Mouse (Mus musculus) hindbrain, embryonic 13.5 days (tissue): Measurements from ENCODE around the gene Cdk5rap3. TPM values are rescaled to one million over a fixed set of nuclear protein-coding genes. Genes with fewer than 3 reads are reported as not detected.
A peak's percentile ranks its signal among the peaks of the same experiment; 100 is the strongest.

ENCODE experiments used
- ATAC-seq: fragments of 200-750 bp; cut with Nextera tagmentation; 2 replicates; pipeline ENCODE4 v1.8.0; 2017; ENCODE audit warnings: moderate TSS enrichment; ENCODE audit not compliant: low FRiP score
- H3K27ac ChIP-seq: fragments of 300-500 bp; sonication (generic); 2 replicates; pipeline ENCODE4 v1.5.1; 2015; ENCODE audit warnings: inconsistent platforms, mild to moderate bottlenecking, moderate library complexity
- H3K27me3 ChIP-seq: fragments of 300-500 bp; sonication (generic); 2 replicates; pipeline ENCODE4 v1.6.1; 2015; ENCODE audit warnings: mild to moderate bottlenecking, inconsistent platforms
- H3K36me3 ChIP-seq: fragments of 300-500 bp; sonication (generic); 2 replicates; pipeline ENCODE4 v1.6.1; 2015; ENCODE audit warnings: mild to moderate bottlenecking, inconsistent platforms
- H3K4me1 ChIP-seq: fragments of 300-500 bp; sonication (generic); replicated peaks from 2 replicates; pipeline ENCODE4 v1.6.1; 2015; ENCODE audit warnings: inconsistent platforms
- H3K4me2 ChIP-seq: fragments of 300-500 bp; sonication (generic); 2 replicates; pipeline ENCODE4 v1.6.1; 2015; ENCODE audit warnings: inconsistent platforms, mild to moderate bottlenecking, moderate library complexity
- H3K4me3 ChIP-seq: fragments of 300-500 bp; sonication (generic); 2 replicates; pipeline ENCODE4 v1.5.1; 2015; ENCODE audit warnings: mild to moderate bottlenecking, inconsistent platforms
- H3K9ac ChIP-seq: fragments of 300-500 bp; sonication (generic); 2 replicates; pipeline ENCODE4 v1.6.1; 2015; ENCODE audit warnings: mild to moderate bottlenecking, inconsistent platforms
- H3K9me3 ChIP-seq: fragments of 300-500 bp; sonication (generic); 2 replicates; pipeline ENCODE4 v1.6.1; 2016; ENCODE audit warnings: inconsistent platforms
- WGBS: fragments of 180-500 bp; shearing (Covaris S2); methylation state at CpG from one replicate; pipeline ENCODE4 v1.1.7; 2015; 5-methylcytosine and 5-hydroxymethylcytosine counted together
- polyA plus RNA-seq: library from polyadenylated mRNA; unstranded; fragments of >200 nt; fragmentation: Nextera tagmentation; extraction: Ambion mirVana; gene quantifications from 2 replicates; pipeline ENCODE4 v1.2.1, GENCODE M21; 2015

Cdk5rap3 gene
- polyA plus RNA-seq, 1 experiment from 2014 or later: 92.9 TPM

DNA sequence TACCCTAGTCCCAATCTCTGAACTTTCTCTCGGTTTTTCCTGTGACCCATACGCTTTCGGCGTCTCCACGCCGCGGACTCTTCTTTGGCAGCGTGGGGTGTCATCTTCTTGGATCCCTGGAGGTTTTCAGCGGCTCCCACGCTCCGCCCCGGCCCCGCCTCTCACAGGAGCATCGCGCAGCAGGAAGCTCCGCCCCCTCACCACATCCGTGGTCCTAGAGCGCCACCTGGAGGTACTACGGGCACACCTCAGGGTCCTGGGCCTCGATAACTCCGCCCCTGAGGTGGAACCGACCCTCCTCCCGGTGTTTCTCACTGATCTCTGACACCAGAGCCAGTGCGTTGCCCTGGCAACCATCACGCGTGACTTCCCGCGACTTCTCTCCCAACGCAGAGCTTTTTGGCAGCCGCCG lies 54.4 kb downstream of the Cdk5rap3 start:
- peaks cover 36% of the 10 kb centered on the region for H3K4me1 ChIP-seq

DNA sequence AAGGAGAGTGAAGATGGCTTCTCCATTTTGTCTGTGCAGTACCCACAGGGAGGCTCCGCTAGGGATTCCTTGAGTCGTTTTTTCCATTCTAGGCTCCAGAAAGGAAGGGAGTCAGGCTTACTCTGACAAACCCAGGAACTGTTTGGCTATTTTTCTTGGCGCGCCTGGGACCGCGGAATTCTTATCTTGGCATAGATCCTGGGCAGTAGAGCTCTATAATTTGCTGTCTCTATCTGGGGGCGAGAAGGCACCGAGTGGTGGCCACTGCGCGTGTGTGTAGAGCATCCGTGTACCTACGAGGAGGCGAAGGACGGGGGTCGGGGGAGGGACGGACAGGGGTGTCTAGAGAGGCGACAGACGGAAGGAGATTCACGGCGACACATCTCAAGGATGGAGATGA lies 54.9 kb downstream of the Cdk5rap3 start:
- H3K4me1 ChIP-seq: peaks cover 36% of the 10 kb centered on the region
- H3K27me3 ChIP-seq: no peaks in the 10 kb centered on the region
- H3K4me2 ChIP-seq: peak overlapping the region; percentile 83
- H3K9ac ChIP-seq: peak overlapping the region; percentile 71
- WGBS: 1% methylated on average over 20 of the region's 20 CpGs
- H3K36me3 ChIP-seq: no peaks in the 10 kb centered on the region
- no peaks in the 10 kb centered on the region for H3K9me3 ChIP-seq
- H3K4me3 ChIP-seq: peak overlapping the region; percentile 47
- peak; percentile 55 for ATAC-seq
- no peak overlapping the region for H3K27ac ChIP-seq

More for the DNA sequence above, 54.4 kb downstream of the Cdk5rap3 start:
- Histone ChIP-seq H3K36me3 (no peaks in the 10 kb centered on the region), H3K27me3 (no peaks in the 10 kb centered on the region), H3K9ac (peak overlapping the region; percentile 71), H3K4me3 (peak overlapping the region; percentile 47), H3K9me3 (no peaks in the 10 kb centered on the region), H3K4me2 (peak overlapping the region; percentile 83), H3K27ac (no peak overlapping the region)
- peak; percentile 82 for ATAC-seq
- WGBS: under 1% methylated on average over 31 of the region's 31 CpGs

DNA sequence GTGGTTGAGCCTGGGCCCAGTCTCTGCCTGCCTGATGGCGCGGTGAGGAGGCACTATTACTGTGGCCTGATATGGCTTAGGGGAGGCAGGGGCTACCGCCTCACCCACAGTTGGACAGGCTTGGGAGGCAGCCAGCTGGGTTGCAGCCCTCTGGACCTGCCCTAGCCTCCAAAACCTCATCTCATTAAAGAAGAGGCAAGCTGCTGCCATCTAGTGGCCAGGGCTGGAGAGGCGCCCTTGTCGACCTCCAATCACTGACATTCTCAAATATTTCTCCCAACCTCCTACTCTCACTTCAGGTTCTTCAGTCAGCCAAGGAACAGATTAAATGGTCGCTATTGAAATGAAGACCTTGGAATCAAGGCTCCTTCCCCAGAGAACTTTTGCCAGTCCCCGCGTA lies 55.7 kb downstream of the Cdk5rap3 start:
- peak; percentile 29; the same call in 1 of the 2 replicates for ATAC-seq
- H3K4me2 ChIP-seq: peak overlapping the region; percentile 83
- no peak overlapping the region for H3K4me3 ChIP-seq
- no peak overlapping the region for H3K27ac ChIP-seq
- no peaks in the 10 kb centered on the region for H3K36me3 ChIP-seq
- H3K9me3 ChIP-seq: no peaks in the 10 kb centered on the region
- WGBS: 11% methylated on average over 8 of the region's 8 CpGs
- peaks cover 36% of the 10 kb centered on the region for H3K4me1 ChIP-seq
- H3K27me3 ChIP-seq: no peaks in the 10 kb centered on the region
- no peak overlapping the region for H3K9ac ChIP-seq

DNA sequence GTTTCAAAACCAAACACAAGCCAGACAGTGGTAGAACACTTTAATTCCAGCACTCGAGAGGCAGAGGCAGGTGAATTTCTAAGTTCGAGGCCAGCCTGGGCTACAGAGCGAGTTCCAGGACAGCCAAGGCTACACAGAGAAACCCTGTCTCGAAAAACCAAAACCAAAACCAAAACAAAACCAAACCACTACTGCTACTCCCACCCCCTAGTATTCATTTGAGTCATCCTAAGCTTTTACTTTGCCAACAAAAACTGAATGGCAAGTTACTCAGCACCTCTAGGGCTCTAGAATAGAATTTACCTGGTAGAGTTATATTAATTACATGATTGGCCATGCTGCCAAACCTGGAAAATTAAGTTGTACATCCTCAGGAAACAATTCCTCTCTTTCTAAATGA lies 56.7 kb downstream of the Cdk5rap3 start:
- 93% methylated on average over 4 of the region's 4 CpGs for WGBS
- Histone ChIP-seq H3K27me3 (no peaks in the 10 kb centered on the region), H3K9ac (no peak overlapping the region), H3K27ac (no peak overlapping the region), H3K4me3 (no peak overlapping the region), H3K9me3 (no peaks in the 10 kb centered on the region), H3K36me3 (no peaks in the 10 kb centered on the region), H3K4me2 (no peak overlapping the region), H3K4me1 (peaks cover 36% of the 10 kb centered on the region)
- ATAC-seq: no peak

DNA sequence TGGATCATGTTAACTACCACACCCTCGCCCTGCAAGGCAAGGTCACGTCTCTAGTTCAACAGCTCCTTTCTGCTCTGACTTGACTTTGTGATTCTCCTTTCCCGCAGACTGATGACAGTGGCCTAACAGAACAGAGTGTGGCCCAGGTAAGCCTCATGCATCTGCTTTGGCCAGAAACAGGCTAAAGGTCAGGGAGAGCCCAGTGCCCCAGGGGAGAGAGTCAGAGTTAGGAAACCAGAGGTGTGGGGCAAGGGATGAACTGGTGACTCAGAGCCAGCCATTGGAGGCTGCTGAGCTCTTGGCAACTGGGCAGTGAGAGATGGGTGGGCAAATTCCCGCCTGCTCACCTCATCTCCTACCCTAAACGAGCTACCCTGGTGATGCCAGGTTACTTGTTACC lies 58.9 kb downstream of the Cdk5rap3 start:
- Histone ChIP-seq H3K27me3 (no peaks in the 10 kb centered on the region), H3K4me1 (peaks cover 17% of the 10 kb centered on the region), H3K27ac (no peak overlapping the region), H3K4me3 (no peak overlapping the region), H3K9me3 (no peaks in the 10 kb centered on the region), H3K9ac (no peak overlapping the region), H3K36me3 (no peaks in the 10 kb centered on the region), H3K4me2 (no peak overlapping the region)
- ATAC-seq: no peak
- 83% methylated on average over 5 of the region's 5 CpGs for WGBS

Other genes starting within 250 kb of the Cdk5rap3 start
- gene Snx11, start 138.9 kb downstream of the Cdk5rap3 start, polyA plus RNA-seq: 69.0 and 71.8 TPM in 2 replicates
- gene Cbx1, start 127.4 kb downstream of the Cdk5rap3 start, polyA plus RNA-seq: 108 and 109 TPM in 2 replicates
- gene Nfe2l1, start 86.5 kb downstream of the Cdk5rap3 start, polyA plus RNA-seq: 69.8 and 72.6 TPM in 2 replicates
- 27.3 and 31.7 TPM in 2 replicates for gene Copz2, start 66.6 kb downstream of the Cdk5rap3 start, polyA plus RNA-seq
- 0.29 and 0.43 TPM in 2 replicates for gene Prr15l, start 11.6 kb upstream of the Cdk5rap3 start, polyA plus RNA-seq
- gene Pnpo, start 27.5 kb upstream of the Cdk5rap3 start, polyA plus RNA-seq: 20.5 and 22.6 TPM in 2 replicates
- gene Sp2, start 66.5 kb upstream of the Cdk5rap3 start, polyA plus RNA-seq: 15.9 and 17.2 TPM in 2 replicates
- 0.10 and 0.29 TPM in 2 replicates for gene Sp6, start 96.9 kb upstream of the Cdk5rap3 start, polyA plus RNA-seq
- gene Scrn2, start 113.4 kb upstream of the Cdk5rap3 start, polyA plus RNA-seq: 14.4 and 15.3 TPM in 2 replicates
- gene Lrrc46, start 124.9 kb upstream of the Cdk5rap3 start, polyA plus RNA-seq: 3.2 and 5.6 TPM in 2 replicates
- gene Mrpl10, start 125.1 kb upstream of the Cdk5rap3 start, polyA plus RNA-seq: 59.4 and 62.0 TPM in 2 replicates
- gene Osbpl7, start 134.1 kb upstream of the Cdk5rap3 start, polyA plus RNA-seq: 9.6 and 10.7 TPM in 2 replicates
- gene Tbx21, start 198.8 kb upstream of the Cdk5rap3 start, polyA plus RNA-seq: 0.16 and 0.21 TPM in 2 replicates
- 7.3 and 8.2 TPM in 2 replicates for gene Tbkbp1, start 235.0 kb upstream of the Cdk5rap3 start, polyA plus RNA-seq